Mouse (Mus musculus) midbrain, embryonic 12.5 days (tissue): Measurements from ENCODE around the gene Irx6. TPM values are rescaled to one million over a fixed set of nuclear protein-coding genes. Genes with fewer than 3 reads are reported as not detected.

Experiments
- ATAC-seq: fragments of 200-750 bp; cut with Nextera tagmentation; 2 replicates; pipeline ENCODE4 v1.8.0; 2017; ENCODE audit warnings: low read depth, moderate TSS enrichment, moderate library complexity; ENCODE audit not compliant: low FRiP score
- H3K27ac ChIP-seq: fragments of 300-500 bp; sonication (generic); replicated peaks from 2 replicates; pipeline ENCODE4 v1.5.1; 2016; ENCODE audit warnings: mild to moderate bottlenecking
- H3K27me3 ChIP-seq: fragments of 300-500 bp; sonication (generic); 2 replicates; pipeline ENCODE4 v1.6.1; 2016; ENCODE audit warnings: mild to moderate bottlenecking
- H3K36me3 ChIP-seq: fragments of 300-500 bp; sonication (generic); 2 replicates; pipeline ENCODE4 v1.6.1; 2016
- H3K4me1 ChIP-seq: fragments of 300-500 bp; sonication (generic); 2 replicates; pipeline ENCODE4 v1.6.1; 2016
- H3K4me2 ChIP-seq: fragments of 300-500 bp; sonication (generic); replicated peaks from 2 replicates; pipeline ENCODE4 v1.6.1; 2016; ENCODE audit warnings: mild to moderate bottlenecking, moderate library complexity
- H3K4me3 ChIP-seq: fragments of 300-500 bp; sonication (generic); 2 replicates; pipeline ENCODE4 v1.5.1; 2016; ENCODE audit warnings: mild to moderate bottlenecking
- H3K9ac ChIP-seq: fragments of 300-500 bp; sonication (generic); replicated peaks from 2 replicates; pipeline ENCODE4 v1.6.1; 2016; ENCODE audit warnings: mild to moderate bottlenecking, moderate library complexity
- H3K9me3 ChIP-seq: fragments of 300-500 bp; sonication (generic); 2 replicates; pipeline ENCODE4 v1.6.1; 2016; ENCODE audit warnings: mild to moderate bottlenecking
- WGBS: fragments of 180-500 bp; shearing (Covaris S2); methylation state at CpG from one replicate; pipeline ENCODE4 v1.1.7; 2016; 5-methylcytosine and 5-hydroxymethylcytosine counted together
- polyA plus RNA-seq: library from polyadenylated mRNA; unstranded; fragments of >200 nt; fragmentation: Nextera tagmentation; extraction: Ambion mirVana; gene quantifications from 2 replicates; pipeline ENCODE4 v1.2.1, GENCODE M21; 2016

Irx6 gene
- polyA plus RNA-seq, 1 experiment from 2014 or later, result 3.1 TPM

DNA sequence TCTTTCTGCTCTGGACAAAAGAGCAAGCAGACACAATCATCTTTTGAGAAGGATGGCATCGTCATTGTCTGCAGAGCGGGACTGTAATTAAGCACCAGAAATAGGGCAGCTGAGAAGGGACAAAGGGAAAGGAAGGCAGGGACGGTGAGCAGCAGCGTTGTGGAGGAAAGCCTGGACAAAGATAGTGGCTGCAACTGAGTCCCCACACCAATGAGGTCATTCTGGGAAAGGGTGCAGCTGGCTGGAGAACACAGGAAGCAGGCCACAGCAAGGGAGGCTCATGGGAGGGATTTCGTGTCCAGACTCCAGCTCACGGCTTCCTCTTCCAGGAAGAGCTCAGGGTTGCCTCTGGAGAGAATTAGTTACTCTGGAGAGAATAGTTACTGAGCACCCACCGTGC, 49.9 kb downstream of the Irx6 start:
- H3K27ac ChIP-seq, result peak overlapping the region; percentile 46; the same call in 1 of the 2 replicates
- no peaks in the 10 kb centered on the region for H3K36me3 ChIP-seq
- H3K4me3 ChIP-seq, result no peak overlapping the region
- H3K4me2 ChIP-seq, result no peak overlapping the region
- peak; percentile 38; the same call in 1 of the 2 replicates for ATAC-seq
- no peak overlapping the region for H3K9ac ChIP-seq
- H3K27me3 ChIP-seq, result peaks cover 14% of the 10 kb centered on the region
- 37% methylated on average over 7 of the region's 7 CpGs for WGBS
- H3K4me1 ChIP-seq, result peaks cover 28% of the 10 kb centered on the region
- no peaks in the 10 kb centered on the region for H3K9me3 ChIP-seq

DNA sequence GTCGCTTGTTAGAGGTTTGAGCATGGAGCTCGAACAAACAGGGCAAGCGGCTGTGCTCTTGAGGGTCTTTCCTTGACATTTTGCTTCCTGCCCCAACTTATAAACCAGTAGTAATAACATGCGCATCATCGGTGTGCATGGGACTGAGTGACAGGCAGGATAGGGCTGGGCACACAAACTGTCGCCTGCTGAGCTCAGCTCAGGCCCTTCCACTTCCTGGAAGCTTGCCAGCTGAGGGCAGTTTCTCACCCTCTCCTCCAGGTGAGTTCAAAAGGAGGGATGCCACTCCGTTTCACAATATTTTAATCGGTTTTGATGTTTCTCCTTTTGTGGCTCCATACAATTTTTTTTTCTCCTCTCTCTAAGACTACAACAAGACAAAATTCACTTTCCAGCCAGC, 50.3 kb downstream of the Irx6 start:
- H3K27ac ChIP-seq, result no peak overlapping the region
- H3K9ac ChIP-seq, result no peak overlapping the region
- WGBS, result 68% methylated on average over 8 of the region's 8 CpGs
- no peak for ATAC-seq
- no peak overlapping the region for H3K4me3 ChIP-seq
- peaks cover 14% of the 10 kb centered on the region for H3K27me3 ChIP-seq
- H3K4me1 ChIP-seq, result peaks cover 28% of the 10 kb centered on the region
- H3K4me2 ChIP-seq, result no peak overlapping the region
- H3K9me3 ChIP-seq, result no peaks in the 10 kb centered on the region
- no peaks in the 10 kb centered on the region for H3K36me3 ChIP-seq

Other genes with a start within 250 kb of the Irx6 start
- gene Mmp2, start 153.0 kb downstream of the Irx6 start, polyA plus RNA-seq, result 45.6 and 63.9 TPM in 2 replicates
- 3.5 and 5.9 TPM in 2 replicates for gene Lpcat2, start 181.1 kb downstream of the Irx6 start, polyA plus RNA-seq
- 0.18 TPM in 1 of 2 replicates, not detected in the other for gene Capns2, start 227.1 kb downstream of the Irx6 start, polyA plus RNA-seq